Mouse (Mus musculus) midbrain, embryonic 16.5 days (tissue): ENCODE measurements around the gene Chm. TPM values are rescaled to one million over a fixed set of nuclear protein-coding genes. Genes with fewer than 3 reads are reported as not detected.
"Not testable (repeated sequence)": the region's sequence is repeated elsewhere in the genome, so short reads cannot be mapped to it uniquely, and the experiment has no call there.

ENCODE experiments used
- ATAC-seq: fragments of 200-750 bp; cut with Nextera tagmentation; 2 replicates; pipeline ENCODE4 v1.8.0; 2017; ENCODE audit warnings: moderate TSS enrichment
- H3K27ac ChIP-seq: fragments of 300-500 bp; sonication (generic); 2 replicates; pipeline ENCODE4 v1.5.1; 2014; ENCODE audit warnings: mild to moderate bottlenecking, low read length, mixed read lengths
- H3K27me3 ChIP-seq: fragments of 300-500 bp; sonication (generic); 2 replicates; pipeline ENCODE4 v1.6.1; 2014; ENCODE audit warnings: low read depth, low read length, mixed read lengths; ENCODE audit not compliant: control insufficient read depth, insufficient read depth
- H3K36me3 ChIP-seq: fragments of 300-500 bp; sonication (generic); 2 replicates; pipeline ENCODE4 v1.6.1; 2014; ENCODE audit warnings: mild to moderate bottlenecking, low read length, moderate library complexity, mixed read lengths; ENCODE audit not compliant: control insufficient read depth, insufficient read depth
- H3K4me1 ChIP-seq: fragments of 300-500 bp; sonication (generic); 2 replicates; pipeline ENCODE4 v1.6.1; 2014; ENCODE audit warnings: mild to moderate bottlenecking, low read length, mixed read lengths; ENCODE audit not compliant: control insufficient read depth, insufficient read depth
- H3K4me2 ChIP-seq: fragments of 300-500 bp; sonication (generic); 2 replicates; pipeline ENCODE4 v1.6.1; 2014; ENCODE audit warnings: mild to moderate bottlenecking, low read length, mixed read lengths
- H3K4me3 ChIP-seq: fragments of 300-500 bp; sonication (generic); 2 replicates; pipeline ENCODE4 v1.5.1; 2014; ENCODE audit warnings: low read depth, mild to moderate bottlenecking, low read length, moderate library complexity, mixed read lengths
- H3K9ac ChIP-seq: fragments of 300-500 bp; sonication (generic); 2 replicates; pipeline ENCODE4 v1.6.1; 2014; ENCODE audit warnings: low read depth, low read length, mixed read lengths
- H3K9me3 ChIP-seq: fragments of 300-500 bp; sonication (generic); replicated peaks from 2 replicates; pipeline ENCODE4 v1.6.1; 2014; ENCODE audit warnings: mild to moderate bottlenecking, low read length, mixed read lengths; ENCODE audit not compliant: control insufficient read depth, poor library complexity, severe bottlenecking
- WGBS: fragments of 180-500 bp; shearing (Covaris S2); extraction: QIAGEN DNeasy Blood & Tissue Kit; methylation state at CpG from one replicate; pipeline ENCODE4 v1.1.7; 2014; 5-methylcytosine and 5-hydroxymethylcytosine counted together
- polyA plus RNA-seq: library from polyadenylated mRNA; unstranded; fragments of >200 nt; fragmentation: Nextera tagmentation; extraction: Ambion mirVana; gene quantifications from 2 replicates; pipeline ENCODE4 v1.2.1, GENCODE M21; 2015

Chm gene
- polyA plus RNA-seq: 15.1 and 15.2 TPM in 2 replicates

- H3K9ac ChIP-seq: peak within 1 kb of the TSS; percentile 28
- ATAC-seq: peak; percentile 97
- peak within 1 kb of the TSS; percentile 93 for H3K27ac ChIP-seq
- no peaks in the 10 kb centered on the region for H3K27me3 ChIP-seq
- peak within 1 kb of the TSS; percentile 50 for H3K4me3 ChIP-seq
- peak within 1 kb of the TSS; percentile 56 for H3K4me2 ChIP-seq
- 16% methylated on average over 21 of the region's 21 CpGs for WGBS
- H3K4me1 ChIP-seq: no peaks in the 10 kb centered on the region
- no peaks in the 10 kb centered on the region for H3K36me3 ChIP-seq
- no peaks in the 10 kb centered on the region for H3K9me3 ChIP-seq
Measured at GRCm38 (mm10) chrX:113185230-113185985, at the start of gene Chm. Gene Chm, minus strand, starts transcription at chrX:113185517.

- Histone ChIP-seq H3K27me3 (no peaks in the 10 kb centered on the region), H3K9me3 (no peaks in the 10 kb centered on the region), H3K9ac (no peak overlapping the region), H3K36me3 (no peaks in the 10 kb centered on the region), H3K4me2 (no peak overlapping the region), H3K4me1 (no peaks in the 10 kb centered on the region), H3K4me3 (no peak overlapping the region), H3K27ac (no peak overlapping the region)
- WGBS: 18% methylated on average over 2 of the region's 2 CpGs
- ATAC-seq: no peak
Measured at GRCm38 (mm10) chrX:113193901-113194300, 8.6 kb upstream of the Chm start.

- Histone ChIP-seq H3K27me3 (no peaks in the 10 kb centered on the region), H3K9me3 (no peaks in the 10 kb centered on the region), H3K4me3 (peak overlapping the region; percentile 50), H3K4me1 (no peaks in the 10 kb centered on the region), H3K9ac (peak overlapping the region; percentile 28), H3K36me3 (no peaks in the 10 kb centered on the region), H3K4me2 (peak overlapping the region; percentile 56), H3K27ac (peak overlapping the region; percentile 93)
- ATAC-seq: peak; percentile 66
- 23% methylated on average over 16 of the region's 17 CpGs for WGBS
Measured at GRCm38 (mm10) chrX:113184569-113185229, 618 bp downstream of the Chm start.

DNA sequence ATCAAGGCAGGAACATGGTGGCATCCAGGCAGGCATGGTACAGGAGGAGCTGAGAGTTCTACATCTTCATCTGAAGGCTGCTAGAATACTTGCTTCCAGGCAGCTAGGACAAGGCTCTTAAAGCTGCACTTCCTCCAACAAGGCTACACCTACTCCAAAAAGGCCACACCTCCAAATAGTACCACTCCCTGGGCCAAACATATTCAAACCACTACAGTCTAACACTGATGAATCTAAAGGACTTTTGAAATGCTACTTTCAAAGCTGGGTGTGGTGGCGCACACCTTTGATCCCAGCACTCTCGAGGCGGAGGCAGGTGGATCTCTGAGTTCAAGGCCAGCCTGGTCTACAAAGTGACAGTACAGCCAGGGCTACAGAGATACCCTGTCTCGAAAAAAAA lies 4.5 kb downstream of the Chm start:
- WGBS: 91% methylated on average over 4 of the region's 4 CpGs

GRCm38 (mm10) chrX:113172766-113173165 lies 12.6 kb downstream of the Chm start:
- no peaks in the 10 kb centered on the region for H3K4me1 ChIP-seq
- H3K4me2 ChIP-seq: no peak overlapping the region
- WGBS: 76% methylated on average over 2 of the region's 2 CpGs
- H3K4me3 ChIP-seq: no peak overlapping the region
- no peaks in the 10 kb centered on the region for H3K27me3 ChIP-seq
- no peak overlapping the region for H3K27ac ChIP-seq
- ATAC-seq: no peak
- H3K9ac ChIP-seq: no peak overlapping the region
- no peaks in the 10 kb centered on the region for H3K9me3 ChIP-seq
- no peaks in the 10 kb centered on the region for H3K36me3 ChIP-seq

More for the DNA sequence above, 4.5 kb downstream of the Chm start:
- H3K9ac ChIP-seq, H3K4me1 ChIP-seq, H3K4me3 ChIP-seq, H3K4me2 ChIP-seq, H3K27ac ChIP-seq, H3K27me3 ChIP-seq, H3K36me3 ChIP-seq, H3K9me3 ChIP-seq, ATAC-seq: not testable (repeated sequence)

DNA sequence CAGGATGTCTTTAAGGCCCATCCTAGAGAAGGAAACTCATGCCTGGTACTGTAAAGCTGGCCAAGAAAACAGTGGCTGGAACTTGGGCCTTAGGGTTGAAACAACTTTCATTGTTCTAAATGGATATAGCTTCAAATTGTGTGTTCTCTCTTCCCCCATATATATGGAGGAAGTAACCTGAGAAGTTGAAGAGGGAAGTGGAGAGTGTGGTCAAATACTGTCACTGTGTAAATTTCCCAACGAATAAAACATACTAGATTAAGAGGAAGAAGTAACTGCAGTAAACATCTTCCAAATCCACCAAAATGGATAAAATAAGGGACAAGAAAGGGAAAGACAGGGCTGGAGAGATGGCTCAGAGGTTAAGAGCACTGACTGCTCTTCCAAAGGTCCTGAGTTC lies 13.0 kb downstream of the Chm start:
- no peaks in the 10 kb centered on the region for H3K27me3 ChIP-seq
- H3K4me3 ChIP-seq: no peak overlapping the region
- H3K27ac ChIP-seq: no peak overlapping the region
- no peaks in the 10 kb centered on the region for H3K4me1 ChIP-seq
- no peak overlapping the region for H3K4me2 ChIP-seq
- 64% methylated on average over 1 of the region's 1 CpGs for WGBS
- H3K36me3 ChIP-seq: no peaks in the 10 kb centered on the region
- ATAC-seq: no peak
- no peak overlapping the region for H3K9ac ChIP-seq
- H3K9me3 ChIP-seq: no peaks in the 10 kb centered on the region

GRCm38 (mm10) chrX:113160268-113160860 lies 25.0 kb downstream of the Chm start:
- no peak for ATAC-seq
- Histone ChIP-seq H3K36me3 (no peaks in the 10 kb centered on the region), H3K4me2 (no peak overlapping the region), H3K9ac (no peak overlapping the region), H3K4me3 (no peak overlapping the region), H3K27me3 (no peaks in the 10 kb centered on the region), H3K9me3 (no peaks in the 10 kb centered on the region), H3K4me1 (no peaks in the 10 kb centered on the region), H3K27ac (no peak overlapping the region)
- WGBS: 77% methylated on average over 3 of the region's 3 CpGs

DNA sequence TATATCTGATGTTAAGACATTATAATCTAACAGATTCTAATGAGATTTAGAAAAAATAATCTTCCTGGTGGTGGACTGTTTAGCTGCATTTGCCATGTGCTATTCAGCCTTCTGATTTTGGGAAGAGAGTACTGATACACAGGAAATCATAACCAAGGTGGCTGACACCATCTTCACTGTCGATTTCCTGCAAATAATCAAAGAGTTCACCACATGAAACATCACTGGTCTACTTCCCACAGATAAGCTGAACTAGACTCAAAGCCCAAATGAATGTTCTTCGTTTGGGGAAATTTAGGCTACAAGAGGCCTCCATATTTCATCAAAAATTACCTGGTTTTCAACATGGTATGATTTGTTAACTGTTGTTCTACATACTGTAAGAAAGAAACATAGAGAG lies 101.1 kb downstream of the Chm start:
- H3K4me3 ChIP-seq: no peak overlapping the region
- no peak overlapping the region for H3K9ac ChIP-seq
- WGBS: 77% methylated on average over 2 of the region's 2 CpGs
- H3K4me1 ChIP-seq: no peaks in the 10 kb centered on the region
- no peak overlapping the region for H3K27ac ChIP-seq
- H3K4me2 ChIP-seq: no peak overlapping the region
- no peaks in the 10 kb centered on the region for H3K9me3 ChIP-seq
- H3K27me3 ChIP-seq: no peaks in the 10 kb centered on the region
- no peaks in the 10 kb centered on the region for H3K36me3 ChIP-seq
- ATAC-seq: no peak

- no peaks in the 10 kb centered on the region for H3K4me1 ChIP-seq
- no peaks in the 10 kb centered on the region for H3K9me3 ChIP-seq
- no peaks in the 10 kb centered on the region for H3K36me3 ChIP-seq
- no peak overlapping the region for H3K4me3 ChIP-seq
- no peak for ATAC-seq
- H3K27ac ChIP-seq: no peak overlapping the region
- 96% methylated on average over 2 of the region's 2 CpGs for WGBS
- H3K4me2 ChIP-seq: no peak overlapping the region
- no peaks in the 10 kb centered on the region for H3K27me3 ChIP-seq
- H3K9ac ChIP-seq: no peak overlapping the region
Measured at GRCm38 (mm10) chrX:113076053-113076452, 109.3 kb downstream of the Chm start.
